Mouse (Mus musculus) ES-E14 (cell line): ENCODE measurements around the gene Atrn.

Source experiments
- CHD2 ChIP-seq: IDR thresholded peaks from 2 replicates; pipeline ENCODE4 v1.6.1; 2014; ENCODE audit warnings: mild to moderate bottlenecking, low read depth, low read length, inconsistent platforms
- HCFC1 ChIP-seq: IDR thresholded peaks from 2 replicates; pipeline ENCODE4 v1.6.1; 2012; ENCODE audit warnings: low read length, inconsistent platforms, borderline replicate concordance; ENCODE audit not compliant: insufficient read depth
- MAFK ChIP-seq: IDR thresholded peaks from 2 replicates; pipeline ENCODE4 v1.6.1; 2014; ENCODE audit warnings: mild to moderate bottlenecking, low read depth, low read length, inconsistent platforms; ENCODE audit not compliant: insufficient read depth
- ZC3H11A ChIP-seq: IDR thresholded peaks from 2 replicates; pipeline ENCODE4 v1.6.1; 2012; ENCODE audit warnings: low read depth, mild to moderate bottlenecking, inconsistent platforms, low read length, borderline replicate concordance
- ZNF384 ChIP-seq: IDR thresholded peaks from 2 replicates; pipeline ENCODE4 v1.6.1; 2012; ENCODE audit warnings: low read depth, low read length, inconsistent platforms

GRCm38 (mm10) chr2:130932865-130933264 is 26.6 kb downstream of the Atrn start:
- TF ChIP-seq MAFK (no peak), CHD2 (no peak), ZC3H11A (no peak), ZNF384 (no peak), HCFC1 (no peak)
